In genomic region chr5:37832766-37833165, GRCm38 (mm10) we compare ENCODE assay signal across 35 mouse cellular contexts. TPM values are rescaled to one million over a fixed set of nuclear protein-coding genes. Genes with fewer than 3 reads are reported as not detected.
"Had no signal": no experiment of that assay in that cellular context is flagged by ENCODE, and none has a peak within 500 bp of the region (broad histone marks: within the 10 kb centered on the region; RNA-seq: fewer than 3 reads in every experiment).

No protein-coding gene starts in this region.

- H3K36me3 ChIP-seq: heart, embryonic 10.5 days; heart, embryonic 12.5 days; heart, embryonic 13.5 days; heart, embryonic 15.5 days; hindbrain, embryonic 10.5 days; hindbrain, embryonic 12.5 days; hindbrain, embryonic 13.5 days; hindbrain, embryonic 15.5 days; intestine, embryonic 15.5 days; kidney, embryonic 15.5 days had no signal

- H3K9ac ChIP-seq: heart, embryonic 12.5 days; heart, embryonic 13.5 days; heart, embryonic 15.5 days; hindbrain, embryonic 12.5 days; hindbrain, embryonic 13.5 days; hindbrain, embryonic 14.5 days; hindbrain, embryonic 15.5 days; intestine, embryonic 15.5 days; kidney, embryonic 15.5 days had no signal

- ATAC-seq: hindbrain, embryonic 16.5 days; hindbrain, postnatal 0 days; inflammation-experienced regulatory T-cells, adult 6 months; intestine, embryonic 15.5 days; intestine, embryonic 16.5 days; intestine, postnatal 0 days had no signal

- H3K4me2 ChIP-seq: heart, embryonic 11.5 days; heart, embryonic 12.5 days; heart, embryonic 13.5 days; heart, embryonic 15.5 days; hindbrain, embryonic 12.5 days; hindbrain, embryonic 13.5 days; hindbrain, embryonic 14.5 days; hindbrain, embryonic 15.5 days; intestine, embryonic 15.5 days; kidney, embryonic 15.5 days had no signal

- H3K27ac ChIP-seq: heart, embryonic 10.5 days; heart, embryonic 13.5 days; heart, embryonic 15.5 days; hindbrain, embryonic 10.5 days; hindbrain, embryonic 12.5 days; hindbrain, embryonic 13.5 days; hindbrain, embryonic 14.5 days; hindbrain, embryonic 15.5 days; hindbrain, postnatal 0 days; intestine, embryonic 15.5 days; kidney, embryonic 15.5 days; kidney, postnatal 0 days; layer of hippocampus, adult 2 months had no signal

- DNase-seq: heart, postnatal 10 days; heart, postnatal 14 days; heart, postnatal 36 days; heart, postnatal 4 days; kidney, adult 11 months; kidney, adult 18-20 months; kidney, adult 2 months; kidney, adult 8-10 months; kidney, adult 9 months; kidney, postnatal 10 days; kidney, postnatal 14 days; kidney, postnatal 25 days; kidney, postnatal 36 days; kidney, postnatal 4 days; layer of hippocampus, adult 9-11 months; layer of hippocampus, postnatal 36 days had no signal

- H3K4me3 ChIP-seq: heart, embryonic 10.5 days; heart, embryonic 12.5 days; heart, embryonic 13.5 days; heart, embryonic 15.5 days; hindbrain, embryonic 10.5 days; hindbrain, embryonic 12.5 days; hindbrain, embryonic 13.5 days; hindbrain, embryonic 15.5 days; intestine, embryonic 15.5 days; kidney, embryonic 15.5 days; layer of hippocampus, adult 2 months had no signal

- H3K9me3 ChIP-seq: heart, embryonic 13.5 days; heart, embryonic 15.5 days; hindbrain, embryonic 13.5 days; hindbrain, embryonic 15.5 days; intestine, embryonic 15.5 days; kidney, embryonic 15.5 days had no signal

- H3K4me1 ChIP-seq: intestine, embryonic 15.5 days; kidney, embryonic 15.5 days had no signal

RNA-seq across cellular contexts. Expression of gene Msx1, which starts 8.4 kb away (rescaled TPM):
- polyA plus RNA-seq: inflammation-experienced regulatory T-cells, adult 6 months had no signal
